Mouse (Mus musculus) stomach, postnatal 0 days (tissue): ENCODE data around the gene Zap70. TPM values are rescaled to one million over a fixed set of nuclear protein-coding genes. Genes with fewer than 3 reads are reported as not detected.

Experiments
- ATAC-seq: fragments of 200-750 bp; cut with Nextera tagmentation; 2 replicates; pipeline ENCODE4 v1.8.0; 2017; ENCODE audit not compliant: low FRiP score, low TSS enrichment
- DNase-seq: peaks from one replicate; pipeline ENCODE4 v3.0.0-alpha.2; 2016; ENCODE audit warnings: low spot score
- H3K27ac ChIP-seq: fragments of 300-500 bp; sonication (generic); replicated peaks from 2 replicates; pipeline ENCODE4 v1.5.1; 2014; ENCODE audit warnings: mild to moderate bottlenecking, control low read depth
- H3K27me3 ChIP-seq: fragments of 300-500 bp; sonication (generic); 2 replicates; pipeline ENCODE4 v1.6.1; 2014; ENCODE audit warnings: low read length; ENCODE audit not compliant: control insufficient read depth, insufficient read depth
- H3K36me3 ChIP-seq: fragments of 300-500 bp; sonication (generic); 2 replicates; pipeline ENCODE4 v1.6.1; 2014; ENCODE audit warnings: low read length, mixed read lengths; ENCODE audit not compliant: control insufficient read depth, insufficient read depth
- H3K4me1 ChIP-seq: fragments of 300-500 bp; sonication (generic); replicated peaks from 2 replicates; pipeline ENCODE4 v1.6.1; 2014; ENCODE audit warnings: antibody characterized with exemption; ENCODE audit not compliant: control insufficient read depth, insufficient read depth
- H3K4me2 ChIP-seq: fragments of 300-500 bp; sonication (generic); replicated peaks from 2 replicates; pipeline ENCODE4 v1.6.1; 2014; ENCODE audit warnings: low read depth, mild to moderate bottlenecking, control low read depth, moderate library complexity
- H3K4me3 ChIP-seq: fragments of 300-500 bp; sonication (generic); 2 replicates; pipeline ENCODE4 v1.5.1; 2014; ENCODE audit warnings: low read depth, low read length, control low read depth
- H3K9ac ChIP-seq: fragments of 300-500 bp; sonication (generic); 2 replicates; pipeline ENCODE4 v1.6.1; 2014; ENCODE audit warnings: mild to moderate bottlenecking, low read length, control low read depth, mixed read lengths
- H3K9me3 ChIP-seq: fragments of 300-500 bp; sonication (generic); 2 replicates; pipeline ENCODE4 v1.6.1; 2016; ENCODE audit warnings: low read length; ENCODE audit not compliant: control insufficient read depth
- CTCF ChIP-seq: IDR thresholded peaks from 2 replicates; pipeline ENCODE4 v1.5.1; 2016; ENCODE audit warnings: antibody characterized with exemption, low read depth, mild to moderate bottlenecking, moderate library complexity
- EP300 ChIP-seq: optimal IDR thresholded peaks from 2 replicates; pipeline ENCODE3; 2016; ENCODE audit warnings: antibody characterized with exemption
- WGBS: fragments of 180-500 bp; shearing (Covaris S2); extraction: QIAGEN DNeasy Blood & Tissue Kit; methylation state at CpG from one replicate; pipeline ENCODE4 v1.1.7; 2014; 5-methylcytosine and 5-hydroxymethylcytosine counted together
- polyA plus RNA-seq: library from polyadenylated mRNA; unstranded; fragments of >200 nt; fragmentation: Nextera tagmentation; extraction: Ambion mirVana; gene quantifications from 2 replicates; pipeline ENCODE4 v1.2.1, GENCODE M21; 2015

Zap70 gene
- polyA plus RNA-seq, 1 experiment from 2014 or later, result 0.25 TPM

DNA sequence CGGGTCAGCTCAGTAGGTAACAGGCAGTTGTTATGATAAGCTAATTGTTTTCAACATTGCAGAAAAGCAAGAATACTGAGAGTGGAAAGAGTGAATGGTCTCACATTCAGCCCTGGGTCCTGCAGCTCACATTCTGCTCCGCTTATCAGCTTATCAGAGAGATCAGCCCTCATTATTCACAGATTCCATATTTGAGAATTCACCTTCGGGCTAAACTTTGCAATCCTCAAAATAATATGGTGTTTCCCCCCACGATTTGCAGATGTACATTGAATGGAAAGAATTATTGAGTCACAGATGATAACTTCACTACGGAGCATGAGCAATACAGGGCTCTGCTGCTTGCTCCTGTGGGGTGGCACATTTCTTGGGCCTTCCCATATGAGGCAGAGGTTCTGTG lies 7.2 kb downstream of the Zap70 start:
- Histone ChIP-seq H3K36me3 (no peaks in the 10 kb centered on the region), H3K27ac (no peak overlapping the region), H3K4me3 (no peak overlapping the region), H3K27me3 (no peaks in the 10 kb centered on the region), H3K4me2 (no peak overlapping the region), H3K4me1 (no peaks in the 10 kb centered on the region), H3K9me3 (no peaks in the 10 kb centered on the region), H3K9ac (no peak overlapping the region)
- TF ChIP-seq EP300 (no peak), CTCF (no peak)
- WGBS, result 74% methylated on average over 5 of the region's 5 CpGs
- ATAC-seq, result no peak
- no peak for DNase-seq

DNA sequence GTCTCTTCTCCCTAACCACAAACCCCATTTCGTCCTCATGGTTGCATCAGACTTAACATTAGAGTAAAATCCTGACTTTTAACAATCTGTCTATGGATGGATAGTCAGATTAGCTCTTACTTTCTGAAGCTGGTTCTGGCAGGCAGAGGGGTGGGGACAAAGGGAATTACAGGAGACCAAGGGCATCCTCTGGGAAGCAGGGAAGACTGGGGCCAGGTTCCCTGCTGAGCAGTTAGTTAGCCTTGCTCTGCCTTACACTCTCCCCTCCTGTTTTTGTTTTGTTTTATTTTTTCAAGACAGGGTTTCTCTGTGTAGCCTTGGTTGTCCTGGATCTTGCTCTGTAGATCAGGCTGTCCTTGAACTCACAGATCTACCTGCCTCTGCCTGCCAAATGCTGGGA lies 8.4 kb downstream of the Zap70 start:
- DNase-seq (no peak), ATAC-seq (no peak)
- no peak for TF ChIP-seq CTCF
- TF ChIP-seq EP300, result no peak
- Histone ChIP-seq H3K27ac (no peak overlapping the region), H3K4me1 (no peaks in the 10 kb centered on the region), H3K4me3 (no peak overlapping the region), H3K4me2 (no peak overlapping the region), H3K27me3 (no peaks in the 10 kb centered on the region), H3K9ac (no peak overlapping the region), H3K9me3 (no peaks in the 10 kb centered on the region), H3K36me3 (no peaks in the 10 kb centered on the region)
- WGBS, result 83% methylated on average over 1 of the region's 1 CpGs

DNA sequence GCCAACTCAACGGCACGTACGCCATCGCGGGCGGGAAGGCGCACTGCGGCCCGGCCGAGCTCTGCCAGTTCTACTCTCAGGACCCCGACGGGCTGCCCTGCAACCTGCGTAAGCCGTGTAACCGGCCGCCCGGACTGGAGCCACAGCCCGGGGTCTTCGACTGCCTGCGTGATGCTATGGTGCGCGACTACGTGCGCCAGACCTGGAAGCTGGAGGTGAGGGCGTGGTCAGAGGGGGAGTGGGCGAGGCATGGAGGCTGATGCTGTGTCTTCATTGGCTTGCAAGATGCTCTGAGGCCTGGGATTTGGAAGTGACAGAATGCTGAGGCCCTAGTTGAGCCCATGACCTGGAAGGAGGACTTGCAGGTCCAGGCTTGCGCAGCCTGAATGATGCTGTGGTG lies 9.4 kb downstream of the Zap70 start:
- H3K4me1 ChIP-seq, result no peaks in the 10 kb centered on the region
- ATAC-seq, result no peak
- H3K27ac ChIP-seq, result no peak overlapping the region
- TF ChIP-seq EP300, result no peak
- TF ChIP-seq CTCF, result no peak
- no peaks in the 10 kb centered on the region for H3K36me3 ChIP-seq
- H3K9ac ChIP-seq, result no peak overlapping the region
- peak overlapping the region; percentile 4; the same call in 1 of the 2 replicates for H3K4me3 ChIP-seq
- H3K27me3 ChIP-seq, result no peaks in the 10 kb centered on the region
- H3K4me2 ChIP-seq, result peak overlapping the region; percentile 42
- no peaks in the 10 kb centered on the region for H3K9me3 ChIP-seq
- 21% methylated on average over 27 of the region's 27 CpGs for WGBS
- no peak for DNase-seq

DNA sequence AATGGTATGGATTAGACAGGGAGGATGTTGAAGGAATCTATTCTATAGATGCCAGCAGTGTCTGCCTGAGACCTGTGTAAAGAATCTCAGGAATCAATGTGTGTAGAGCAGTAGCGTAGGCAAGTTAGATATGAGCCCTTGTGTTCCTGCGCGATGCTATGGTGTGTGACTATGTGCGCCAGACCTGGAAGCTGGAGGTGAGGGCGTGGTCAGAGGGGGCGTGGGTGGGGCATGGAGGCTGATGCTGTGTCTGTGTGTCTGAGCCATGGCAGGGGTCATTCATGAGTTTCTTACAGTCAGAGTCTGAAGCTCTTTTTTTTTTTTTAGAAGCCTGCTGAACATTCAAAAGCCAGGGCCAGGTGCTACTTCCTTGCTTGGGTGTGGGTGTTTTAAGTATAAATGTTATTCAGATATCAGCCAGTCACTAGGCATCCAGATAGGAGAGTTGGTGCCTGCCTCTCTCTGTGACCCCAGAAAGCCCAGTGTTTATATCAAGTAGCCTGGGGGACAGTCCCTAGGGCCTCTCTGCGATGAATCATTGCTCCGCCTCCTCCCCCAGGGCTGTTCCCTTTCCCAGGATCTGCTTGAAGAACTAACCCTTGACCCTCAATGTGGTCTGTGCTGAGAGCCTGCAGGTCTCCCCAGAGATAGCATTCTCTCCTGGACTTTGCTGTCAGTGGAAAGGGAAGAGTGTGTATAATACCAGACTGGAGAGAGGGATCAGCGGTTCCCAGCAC lies 10.8 kb downstream of the Zap70 start:
- peak; percentile 68 for DNase-seq
- TF ChIP-seq CTCF (no peak), EP300 (no peak)
- no peaks in the 10 kb centered on the region for H3K4me1 ChIP-seq
- no peak overlapping the region for H3K27ac ChIP-seq
- ATAC-seq, result peak; percentile 90
- no peak overlapping the region for H3K4me2 ChIP-seq
- H3K9ac ChIP-seq, result no peak overlapping the region
- no peaks in the 10 kb centered on the region for H3K9me3 ChIP-seq
- H3K36me3 ChIP-seq, result no peaks in the 10 kb centered on the region
- H3K4me3 ChIP-seq, result no peak overlapping the region
- no peaks in the 10 kb centered on the region for H3K27me3 ChIP-seq
- WGBS, result 72% methylated on average over 9 of the region's 9 CpGs

DNA sequence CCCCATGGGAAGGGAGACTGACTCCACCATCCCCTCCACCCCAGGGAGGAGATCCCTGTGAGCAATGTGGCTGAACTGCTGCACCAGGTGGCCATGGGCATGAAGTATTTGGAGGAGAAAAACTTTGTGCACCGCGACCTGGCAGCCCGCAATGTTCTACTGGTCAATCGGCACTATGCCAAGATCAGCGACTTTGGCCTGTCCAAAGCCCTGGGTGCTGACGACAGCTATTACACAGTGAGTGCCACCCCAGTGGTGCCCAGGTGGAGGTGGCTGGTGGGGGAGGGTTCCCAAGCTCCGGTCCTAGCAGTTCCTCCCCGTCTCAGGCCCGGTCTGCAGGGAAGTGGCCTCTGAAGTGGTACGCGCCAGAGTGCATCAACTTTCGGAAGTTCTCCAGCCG lies 19.2 kb downstream of the Zap70 start:
- Histone ChIP-seq H3K9ac (no peak overlapping the region), H3K4me2 (no peak overlapping the region), H3K27ac (no peak overlapping the region), H3K36me3 (no peaks in the 10 kb centered on the region), H3K4me1 (no peaks in the 10 kb centered on the region; the same call in 1 of the 2 replicates), H3K9me3 (no peaks in the 10 kb centered on the region), H3K27me3 (no peaks in the 10 kb centered on the region), H3K4me3 (no peak overlapping the region)
- DNase-seq (no peak), ATAC-seq (no peak)
- TF ChIP-seq EP300 (no peak), CTCF (no peak)
- WGBS, result 86% methylated on average over 13 of the region's 13 CpGs

DNA sequence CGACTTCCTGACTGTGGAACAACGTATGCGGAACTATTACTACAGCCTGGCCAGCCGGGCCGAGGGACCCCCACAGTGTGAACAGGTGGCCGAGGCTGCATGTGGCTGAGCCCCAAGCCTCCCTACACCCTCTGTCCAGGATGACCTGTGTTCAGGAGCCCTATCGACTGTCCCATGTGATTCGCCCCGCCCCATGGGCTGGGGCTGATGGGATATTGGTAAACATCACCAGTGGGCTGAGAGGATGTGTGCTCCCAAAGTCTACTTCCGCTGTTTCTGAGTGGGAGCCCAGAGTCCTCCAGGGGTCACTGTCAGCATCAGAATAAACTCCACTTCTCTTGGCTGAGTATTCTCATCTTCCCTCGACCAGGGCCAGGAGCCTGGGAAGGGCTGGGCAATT lies 20.9 kb downstream of the Zap70 start:
- no peak overlapping the region for H3K9ac ChIP-seq
- no peak for ATAC-seq
- TF ChIP-seq CTCF (peak; percentile 15; the same call in 1 of the 2 replicates), EP300 (no peak)

More for the DNA sequence above, 20.9 kb downstream of the Zap70 start:
- H3K27me3 ChIP-seq, result no peaks in the 10 kb centered on the region
- H3K4me3 ChIP-seq, result no peak overlapping the region
- no peak for DNase-seq
- no peak overlapping the region for H3K27ac ChIP-seq
- H3K4me1 ChIP-seq, result no peaks in the 10 kb centered on the region; the same call in 1 of the 2 replicates
- WGBS, result 71% methylated on average over 11 of the region's 11 CpGs
- no peaks in the 10 kb centered on the region for H3K36me3 ChIP-seq
- H3K9me3 ChIP-seq, result no peaks in the 10 kb centered on the region
- H3K4me2 ChIP-seq, result no peak overlapping the region
